Mouse (Mus musculus): ENCODE data around the gene Ankrd39.
"Not testable (repeated sequence)": the region's sequence is repeated elsewhere in the genome, so short reads cannot be mapped to it uniquely, and the experiment has no call there.

Ankrd39 gene

DNA sequence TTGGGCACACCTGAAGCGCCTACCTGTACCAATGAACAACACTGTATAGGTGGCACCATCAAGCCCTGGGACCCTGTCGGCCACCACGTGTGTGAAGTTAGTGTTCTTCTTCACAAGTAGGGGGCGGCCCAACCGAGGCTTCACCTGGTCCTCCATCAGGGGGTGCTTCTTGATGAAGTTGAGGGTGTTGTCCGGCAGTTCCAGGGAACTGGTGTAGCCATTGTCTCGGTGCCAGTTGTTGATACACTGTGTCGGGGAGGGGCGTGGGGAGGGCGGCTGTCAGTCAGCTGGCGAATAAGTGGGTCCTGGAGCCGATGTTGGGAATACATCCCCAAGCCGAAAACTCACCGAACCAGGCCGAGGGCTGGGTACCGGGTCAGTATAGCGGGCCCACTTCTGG lies 4.7 kb upstream of the Ankrd39 start:
- DNase-seq, result no peak

DNA sequence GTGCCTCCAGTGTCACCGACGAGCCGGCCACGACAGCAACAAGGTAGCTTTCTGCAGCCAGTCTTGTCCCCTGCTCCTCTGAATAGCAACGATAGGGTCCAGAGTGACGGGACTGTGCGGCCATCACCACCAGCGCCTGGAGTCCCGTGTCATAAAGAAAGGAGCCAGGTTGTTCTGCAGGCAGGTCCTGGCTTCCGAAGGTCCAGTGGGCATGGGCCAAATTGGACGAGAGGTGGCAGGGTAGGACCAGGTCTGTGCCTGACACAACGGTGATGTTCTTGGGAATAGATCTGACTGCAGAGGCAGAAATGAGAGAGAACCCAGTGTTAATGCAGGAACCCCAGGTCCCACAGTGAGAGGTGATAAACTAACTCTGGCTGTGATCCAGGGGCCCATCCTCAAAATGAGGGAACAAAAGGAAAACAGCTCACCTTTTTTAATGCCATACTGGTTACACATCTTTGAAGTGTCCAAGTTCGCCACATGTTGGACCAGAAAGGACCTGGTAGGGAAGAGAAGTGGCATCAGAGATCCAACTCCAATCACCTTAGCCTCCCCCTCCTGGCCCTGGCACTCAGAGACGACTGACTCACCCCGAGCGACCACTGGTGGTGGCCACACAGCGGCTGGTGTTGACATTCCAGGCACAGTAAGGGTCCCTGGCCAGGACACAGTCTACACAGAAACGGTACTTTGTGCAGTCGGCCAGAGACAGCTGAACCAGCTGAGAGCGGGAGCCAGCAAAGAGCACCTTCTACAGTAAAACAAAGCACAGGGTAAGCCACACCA lies 3.0 kb upstream of the Ankrd39 start:
- DNase-seq, result no peak

DNA sequence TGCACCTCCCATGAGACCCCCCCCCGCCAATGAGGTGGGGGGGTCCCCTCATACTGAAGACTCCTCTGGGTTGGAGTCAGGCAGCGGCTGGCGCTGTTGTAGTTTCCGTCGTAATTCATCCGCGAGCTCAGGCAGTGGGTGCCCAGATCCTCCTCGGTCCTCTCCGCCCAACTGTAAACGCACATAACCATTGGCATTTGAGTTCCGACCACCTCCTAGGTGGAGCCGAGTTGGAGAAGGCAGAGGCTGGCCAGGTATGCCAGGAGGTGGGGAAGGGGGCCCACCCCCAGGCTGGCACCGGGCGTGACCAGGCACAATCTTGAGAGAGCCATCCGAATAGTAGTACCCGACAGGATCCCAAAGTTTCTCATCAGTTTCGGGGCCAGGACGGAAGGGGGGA lies 2.2 kb upstream of the Ankrd39 start:
- no peak for DNase-seq

DNA sequence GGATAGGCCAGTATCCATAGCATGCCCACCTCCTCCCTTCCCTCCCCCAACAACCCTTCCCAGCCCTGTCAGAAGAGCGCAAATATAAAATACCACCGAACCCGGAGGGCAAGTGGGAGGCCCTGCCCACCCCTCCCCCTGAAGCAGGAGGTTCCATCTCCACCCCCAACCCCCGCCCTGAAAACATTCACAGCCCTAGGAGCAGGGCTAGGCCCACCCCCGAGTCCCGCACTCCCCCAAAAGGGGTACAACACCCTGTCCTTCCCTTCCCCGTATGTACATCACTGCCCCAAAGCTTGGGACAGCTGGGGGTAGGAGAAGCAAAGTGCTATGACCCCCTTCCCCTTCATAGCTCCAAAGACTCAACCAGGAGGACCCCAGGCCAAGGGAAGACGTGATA lies 1.5 kb upstream of the Ankrd39 start:
- no peak for DNase-seq

DNA sequence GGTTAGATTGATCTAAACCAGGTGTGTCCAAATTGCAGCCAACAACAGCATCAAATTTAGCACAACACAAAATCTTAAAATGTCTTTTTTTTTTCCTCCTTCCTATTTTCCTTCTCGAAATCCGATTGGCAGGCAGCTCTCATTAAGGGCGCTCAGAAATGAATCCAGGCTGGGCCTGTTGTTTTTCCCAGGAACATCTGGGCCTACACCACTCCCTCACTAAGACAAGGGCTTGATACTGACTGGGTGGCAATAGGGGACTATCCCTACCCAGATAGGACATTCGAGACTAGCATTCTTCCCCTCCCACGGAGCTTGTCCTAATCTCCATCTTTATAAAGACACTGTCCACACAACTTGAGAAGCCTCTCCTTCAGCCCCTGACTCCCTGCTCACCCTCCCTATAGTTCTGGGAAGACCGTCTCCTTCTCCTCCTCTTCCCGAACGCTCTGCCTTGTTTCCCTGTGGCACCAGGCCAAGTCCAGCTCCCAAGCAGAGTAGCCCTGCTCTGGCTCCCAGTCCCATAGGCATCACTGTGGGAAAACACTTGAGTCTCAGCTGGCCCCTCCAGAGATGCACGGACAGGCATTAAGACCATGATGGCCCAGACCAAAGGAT lies 845 bp upstream of the Ankrd39 start:
- no peak for DNase-seq

DNA sequence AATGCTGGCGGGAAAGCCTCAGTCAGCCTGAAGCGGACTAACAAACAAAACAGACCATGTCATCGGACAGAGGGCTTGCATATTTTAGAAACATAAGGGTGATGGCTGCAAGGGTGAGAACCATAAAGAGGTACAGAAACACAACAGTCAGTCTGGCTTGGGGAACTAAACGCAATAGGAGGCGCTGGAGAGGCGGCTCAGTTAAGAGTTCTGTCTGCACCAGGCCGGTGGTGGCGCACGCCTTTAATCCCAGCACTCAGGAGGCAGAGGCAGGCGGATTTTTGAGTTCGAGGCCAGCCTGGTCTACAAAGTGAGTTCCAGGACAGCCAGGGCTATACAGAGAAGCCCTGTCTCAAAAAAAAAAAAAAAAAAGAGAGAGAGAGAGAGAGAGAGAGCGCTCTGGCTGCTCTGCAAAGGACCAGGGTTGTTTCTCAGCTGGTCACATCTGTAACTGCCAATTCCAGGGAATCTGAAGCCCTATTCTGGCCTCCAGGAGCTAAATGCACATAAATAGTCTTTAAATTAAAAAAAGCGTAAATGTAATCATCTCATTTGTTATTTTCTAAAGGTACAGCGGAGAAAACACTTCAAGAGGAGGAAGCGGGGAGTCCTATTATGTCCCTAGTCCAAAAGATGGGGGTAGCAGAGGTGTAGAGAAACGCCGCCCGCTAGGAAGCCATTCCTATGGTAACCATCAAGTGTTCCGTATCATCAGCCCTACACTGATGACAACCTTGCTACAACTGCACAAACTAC lies 1.2 kb downstream of the Ankrd39 start:
- no peak for DNase-seq

DNA sequence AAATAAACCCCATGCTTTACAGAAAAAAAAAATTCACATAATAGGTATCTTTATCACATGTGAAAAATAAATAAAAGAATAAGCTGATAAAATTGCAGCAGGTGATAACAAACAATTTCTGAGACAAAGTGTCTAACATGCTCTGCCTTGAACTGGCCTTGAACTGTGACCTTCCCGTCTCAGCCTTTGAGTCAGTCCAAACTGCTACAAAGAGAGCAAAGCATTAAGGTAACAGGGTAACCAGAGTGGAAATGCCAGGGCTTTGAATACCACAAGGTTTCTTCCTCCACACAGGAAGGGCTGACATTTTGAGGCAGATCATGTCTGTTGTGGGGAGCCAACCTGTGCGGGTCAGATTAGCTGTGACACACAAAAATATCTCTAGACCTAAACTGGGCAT lies 1.9 kb downstream of the Ankrd39 start:
- no peak for DNase-seq

DNA sequence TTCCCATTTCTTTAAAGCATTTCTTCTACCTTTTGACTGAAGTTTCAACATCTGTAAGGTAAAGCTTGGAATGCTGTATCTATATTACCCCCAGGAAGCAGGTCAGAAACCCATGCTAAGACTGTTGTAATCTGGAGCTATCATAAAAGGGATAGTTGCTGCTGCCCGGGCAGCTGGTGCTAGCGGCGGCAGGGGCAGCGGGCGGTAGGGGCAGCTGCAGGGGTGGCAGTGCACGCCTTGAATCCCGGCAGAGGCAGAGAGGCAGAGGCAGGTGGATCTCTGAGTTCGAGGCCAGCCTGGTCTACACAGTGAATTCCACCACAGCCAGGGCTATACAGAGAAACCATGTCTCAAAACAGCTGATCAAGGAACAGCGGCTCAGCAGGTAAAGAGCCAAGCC lies 4.3 kb downstream of the Ankrd39 start:
- no peak for DNase-seq

DNA sequence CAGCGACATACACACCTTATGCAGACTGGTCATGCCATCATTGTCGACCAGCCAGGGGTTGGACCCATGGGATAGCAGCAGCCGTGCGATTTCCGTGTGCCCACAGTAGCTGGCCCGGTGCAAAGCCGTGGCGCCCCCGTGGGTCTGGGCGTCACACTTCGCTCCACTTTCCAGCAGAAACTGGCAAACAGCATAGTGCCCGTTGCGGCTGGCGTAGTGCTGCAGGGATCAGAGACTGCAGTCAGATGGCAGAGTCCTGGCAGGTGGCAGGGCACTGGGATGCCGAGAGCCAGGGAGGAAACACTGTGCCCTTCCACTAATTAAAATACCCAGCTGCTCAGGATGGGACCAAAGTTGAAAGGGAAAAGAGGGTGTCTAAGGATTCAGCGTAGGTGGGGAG lies 5.4 kb downstream of the Ankrd39 start:
- no peak for DNase-seq

DNA sequence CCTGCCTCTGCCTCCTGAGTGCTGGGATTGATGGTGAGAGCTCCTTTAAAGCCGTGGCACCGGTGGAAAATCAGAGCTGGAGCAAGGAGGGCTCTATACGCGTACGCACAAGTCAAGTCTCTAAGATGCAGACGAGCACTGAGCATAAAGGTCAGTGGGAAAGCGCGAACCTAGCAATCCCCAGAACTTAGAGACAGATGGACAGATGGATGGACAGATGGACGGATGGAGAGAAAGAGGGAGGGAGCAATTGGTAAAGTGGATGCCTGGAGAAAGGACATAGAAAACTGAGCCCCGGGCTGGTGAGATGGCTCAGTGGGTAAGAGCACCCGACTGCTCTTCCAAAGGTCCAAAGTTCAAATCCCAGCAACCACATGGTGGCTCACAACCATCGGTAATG lies 6.4 kb downstream of the Ankrd39 start:
- no peak for DNase-seq

DNA sequence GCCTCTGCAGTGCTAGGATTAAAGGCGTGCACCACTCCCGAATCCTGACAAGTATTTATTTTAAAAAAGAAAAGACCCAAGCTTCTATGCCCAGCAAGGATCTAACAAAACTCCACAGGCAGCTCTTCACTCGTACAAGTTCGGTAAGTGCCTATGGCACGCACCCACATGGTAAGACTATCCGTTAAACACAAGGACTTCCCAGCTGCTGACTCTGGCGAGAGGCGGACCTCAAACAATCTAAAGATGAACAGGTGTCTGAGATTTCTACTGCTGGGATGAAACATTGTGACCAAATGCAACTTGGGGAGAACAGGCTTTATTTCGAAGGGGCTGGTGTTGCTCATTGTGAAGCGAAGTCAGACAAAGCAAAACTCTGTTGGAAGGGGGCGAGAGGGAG lies 7.1 kb downstream of the Ankrd39 start:
- no peak for DNase-seq

DNA sequence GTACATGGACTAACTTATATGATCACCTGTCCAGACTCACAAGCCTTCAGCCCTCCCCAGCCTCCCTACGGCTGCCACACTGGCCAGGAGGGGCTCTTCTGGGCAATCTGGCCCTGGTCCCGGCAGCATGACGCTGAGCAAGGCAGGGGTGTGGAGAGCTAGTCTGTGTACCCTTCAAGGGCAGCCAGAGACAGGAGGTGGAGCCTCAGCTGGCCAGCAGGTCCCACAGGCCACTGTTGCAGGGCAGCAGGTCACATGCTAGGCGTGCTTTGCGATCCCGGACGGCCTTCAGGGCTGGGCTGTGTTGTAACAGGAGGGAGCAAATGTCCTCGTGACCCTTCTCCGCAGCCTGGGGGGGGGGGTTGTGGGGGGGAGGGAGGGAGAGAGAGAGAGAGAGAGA lies 8.1 kb downstream of the Ankrd39 start, which contains the start of gene Gm42417:
Gene Gm42417 (minus strand): TSS at position 244 of the 400 bp plus-strand sequence.
- DNase-seq, result peak; percentile 88 to 97

DNA sequence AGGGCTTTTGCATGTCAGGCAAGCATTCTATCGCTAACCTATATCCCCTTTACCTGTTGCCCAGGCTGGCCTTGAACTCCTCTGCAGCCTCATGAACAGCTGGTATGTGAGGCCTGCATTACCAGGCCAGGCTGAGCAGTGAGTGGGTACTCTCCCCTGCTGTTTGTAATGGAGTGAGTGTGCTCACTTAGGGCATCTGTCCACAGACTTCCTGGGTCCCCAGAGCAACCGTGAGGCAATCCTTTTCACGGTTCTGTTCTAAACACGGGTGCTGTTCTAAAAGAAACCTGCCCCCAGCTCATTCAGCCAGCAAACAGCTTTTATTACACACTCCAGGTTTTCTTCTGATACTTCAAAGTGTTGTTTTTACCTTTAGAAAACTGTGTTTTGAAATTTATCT lies 8.5 kb downstream of the Ankrd39 start:
- DNase-seq, result no peak

DNA sequence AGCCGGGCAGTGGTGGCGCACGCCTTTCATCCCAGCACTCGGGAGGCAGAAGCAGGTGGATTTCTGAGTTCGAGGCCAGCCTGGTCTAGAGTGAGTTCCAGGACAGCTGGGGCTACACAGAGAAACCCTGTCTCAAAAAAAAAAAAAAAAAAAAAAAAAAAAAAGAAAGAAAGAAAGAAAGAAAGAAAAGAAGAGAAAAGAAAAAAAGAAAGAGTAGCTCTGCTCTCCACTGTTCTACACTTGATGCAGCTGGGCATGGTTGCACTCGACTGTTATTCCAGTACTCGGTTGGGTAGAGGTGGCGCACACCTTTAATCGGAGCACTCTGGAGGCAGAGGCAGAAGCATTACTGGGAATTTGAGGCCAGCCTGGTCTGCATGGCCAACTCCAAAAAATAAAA lies 10.5 kb downstream of the Ankrd39 start, which contains the start of gene Ankrd23:
Gene Ankrd23 (minus strand): TSS at position 101 of the 400 bp plus-strand sequence.
- not testable (repeated sequence) for DNase-seq

DNA sequence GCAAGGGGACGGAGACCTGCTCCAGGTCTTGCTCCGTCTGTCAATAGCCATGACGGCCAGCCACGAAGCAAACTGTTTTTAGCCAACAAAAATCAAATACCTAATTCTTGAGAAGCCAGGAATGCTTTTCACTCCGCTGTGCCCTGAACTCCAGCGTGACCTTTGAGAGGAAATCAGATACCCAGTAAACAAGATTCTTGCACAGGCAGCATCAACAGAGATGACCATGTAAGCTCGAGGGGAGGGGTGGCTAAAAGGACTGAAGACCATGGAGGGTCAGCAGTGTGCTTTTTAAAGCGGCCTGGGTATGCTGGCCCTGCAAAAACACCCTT lies 10.9 kb downstream of the Ankrd39 start:
- no peak for DNase-seq

DNA sequence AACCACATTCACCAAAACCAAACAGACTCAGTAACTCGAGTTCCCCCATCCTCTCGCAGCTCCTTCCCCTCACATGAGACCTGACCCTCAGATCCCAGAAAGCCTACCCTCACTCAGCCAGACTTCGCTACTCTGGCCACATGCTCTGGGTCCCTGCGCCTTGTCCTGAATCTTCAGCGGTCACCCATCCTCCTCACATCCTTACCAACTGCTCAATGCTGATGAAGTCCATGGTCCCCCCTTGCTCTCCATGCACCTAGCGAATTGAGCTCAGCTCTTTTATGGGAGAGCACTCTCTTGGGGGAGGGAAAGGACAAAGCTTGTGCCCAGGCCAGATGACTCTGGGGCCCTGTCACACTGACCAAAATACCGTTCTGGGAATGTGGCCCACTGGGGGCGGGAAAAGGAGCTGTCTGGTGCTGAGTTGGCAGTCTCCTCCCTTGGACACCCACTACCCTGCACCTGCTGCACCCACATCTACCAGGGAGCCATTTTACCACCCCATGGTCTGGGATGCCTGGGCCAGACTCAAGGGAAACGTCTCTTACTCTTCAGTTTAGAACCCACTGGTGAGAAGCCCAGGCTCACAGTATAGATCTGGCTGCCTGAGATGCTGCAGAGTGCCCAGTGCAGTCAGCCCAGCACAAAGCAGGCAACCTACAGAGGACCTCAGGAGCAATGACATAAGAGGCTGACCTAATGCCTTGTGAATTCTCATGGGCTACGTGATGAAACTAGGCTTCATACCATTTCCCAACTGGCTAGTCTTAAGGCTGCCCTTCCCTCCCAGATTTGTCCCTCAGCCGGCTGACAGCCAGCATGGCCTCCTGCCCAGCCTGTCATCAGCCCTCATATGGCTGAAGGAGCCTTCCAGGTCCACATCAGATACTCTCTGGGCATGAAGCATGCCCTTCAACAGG lies 11.5 kb downstream of the Ankrd39 start:
- no peak for DNase-seq

DNA sequence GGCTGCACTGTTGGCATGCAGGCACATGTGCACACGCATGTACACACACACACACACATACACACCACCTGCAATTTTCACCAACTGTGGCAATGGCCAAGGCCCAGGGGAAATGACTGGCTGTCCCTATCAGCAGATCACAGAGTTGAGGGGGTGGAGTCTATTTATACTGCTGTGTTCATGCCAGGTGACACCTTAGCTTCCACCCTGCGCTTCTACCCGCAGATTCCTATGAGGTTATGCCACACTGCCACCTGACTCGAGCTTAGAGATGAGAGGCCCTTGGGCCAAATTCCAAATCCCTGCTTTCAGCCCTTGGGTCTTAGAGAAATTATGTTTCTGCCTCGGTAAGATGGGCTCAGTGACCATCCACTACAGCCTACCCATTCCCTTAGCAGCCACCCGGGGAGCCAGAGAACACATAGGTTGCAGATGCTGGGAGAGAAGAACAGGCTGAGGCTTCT lies 12.6 kb downstream of the Ankrd39 start:
- no peak for DNase-seq

DNA sequence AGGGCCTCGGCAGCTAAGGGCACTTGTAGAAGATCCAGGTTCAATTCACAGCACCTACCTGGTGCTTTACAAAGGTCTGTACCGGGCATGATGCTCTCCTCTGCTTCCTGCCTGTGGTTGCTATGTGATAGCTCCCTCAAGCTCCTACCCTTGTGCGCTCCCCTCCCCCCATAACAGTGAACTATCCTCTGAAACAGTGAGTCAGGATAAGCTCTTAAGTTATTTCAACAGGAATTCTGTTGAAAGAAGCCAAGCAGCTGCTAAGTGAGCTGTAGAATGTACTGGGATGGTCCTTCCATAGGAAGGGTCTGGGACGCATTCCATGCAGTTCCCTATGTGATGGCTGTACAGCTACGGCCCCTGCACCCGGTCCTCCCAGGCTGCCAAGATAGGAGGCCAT lies 13.7 kb downstream of the Ankrd39 start:
- no peak for DNase-seq

DNA sequence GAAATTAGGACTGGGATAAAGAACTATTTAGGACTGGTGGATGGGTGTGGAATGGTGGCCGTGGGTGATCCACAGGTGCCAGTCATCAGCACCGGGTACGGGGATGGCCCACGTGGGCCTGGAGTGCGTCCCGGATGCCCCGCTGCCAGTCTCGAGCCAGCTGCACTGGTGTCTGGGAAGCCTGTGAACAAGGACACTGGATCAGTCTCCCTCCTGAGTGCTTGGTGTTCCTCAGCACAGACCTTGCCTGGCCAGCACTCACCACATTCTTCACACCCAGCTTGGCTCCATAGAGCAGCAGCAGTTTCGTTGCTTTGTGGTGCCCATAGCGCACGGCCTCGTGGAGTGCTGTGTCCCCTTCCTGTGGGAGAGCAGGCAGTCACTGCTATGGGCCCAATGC lies 15.8 kb downstream of the Ankrd39 start:
- DNase-seq, result no peak

DNA sequence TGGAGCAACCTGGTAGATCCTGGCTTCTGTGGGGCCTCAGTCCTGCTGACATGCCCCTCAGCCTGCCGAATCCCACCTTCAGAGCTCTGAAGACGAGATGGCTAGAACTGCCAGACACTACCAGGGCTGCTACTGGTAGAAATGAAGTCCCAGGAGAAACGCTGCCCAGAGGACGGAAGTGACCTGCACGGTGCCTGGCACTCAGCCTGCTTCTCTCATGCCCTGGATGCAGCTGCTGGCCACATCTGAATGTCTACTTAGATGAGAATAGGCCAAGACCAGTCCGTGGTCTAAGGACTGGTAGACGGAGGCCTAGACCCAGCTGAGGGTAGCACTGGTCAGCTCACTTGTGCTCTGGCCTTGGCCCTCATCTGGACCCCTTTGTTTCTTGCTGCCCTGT lies 16.3 kb downstream of the Ankrd39 start:
- DNase-seq, result no peak

DNA sequence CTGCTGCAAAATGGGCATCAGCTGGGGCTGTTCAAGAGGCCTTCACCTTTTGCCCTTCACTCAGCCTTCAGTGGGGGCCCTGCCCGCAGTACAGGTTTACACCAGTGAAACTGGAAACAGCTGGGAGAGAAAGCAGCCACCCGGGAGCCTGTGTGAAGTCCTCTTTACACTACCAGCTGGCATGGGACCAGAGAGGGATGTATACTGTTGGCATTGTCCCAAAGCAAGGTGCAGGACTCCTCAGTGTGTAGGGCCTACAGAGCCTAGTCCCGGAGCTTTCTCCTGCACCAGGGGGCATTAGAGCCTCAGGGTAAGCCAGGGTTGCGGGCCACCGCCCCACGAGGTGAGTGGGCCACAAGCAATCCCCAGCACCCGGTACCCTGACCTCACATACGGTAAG lies 16.8 kb downstream of the Ankrd39 start:
- no peak for DNase-seq

DNA sequence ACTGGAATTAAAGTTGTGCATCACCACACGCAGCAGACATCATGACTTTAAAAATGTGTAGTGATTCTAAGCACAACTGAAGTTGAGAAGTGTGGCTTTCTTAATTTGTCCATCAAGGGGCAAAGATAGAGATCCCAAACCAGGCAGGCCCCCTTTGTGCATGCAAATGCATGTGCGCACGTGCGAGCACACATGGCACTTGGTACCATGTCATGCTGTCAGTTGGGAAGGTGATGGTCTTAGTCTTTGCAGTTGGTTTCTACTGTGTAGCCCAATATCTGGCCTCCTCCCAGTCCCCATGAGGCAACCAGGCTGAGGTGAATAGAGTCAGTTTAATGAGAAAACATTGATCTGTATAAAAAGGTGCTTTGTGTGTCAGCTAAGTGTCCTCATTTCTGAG lies 17.4 kb downstream of the Ankrd39 start:
- DNase-seq, result no peak

DNA sequence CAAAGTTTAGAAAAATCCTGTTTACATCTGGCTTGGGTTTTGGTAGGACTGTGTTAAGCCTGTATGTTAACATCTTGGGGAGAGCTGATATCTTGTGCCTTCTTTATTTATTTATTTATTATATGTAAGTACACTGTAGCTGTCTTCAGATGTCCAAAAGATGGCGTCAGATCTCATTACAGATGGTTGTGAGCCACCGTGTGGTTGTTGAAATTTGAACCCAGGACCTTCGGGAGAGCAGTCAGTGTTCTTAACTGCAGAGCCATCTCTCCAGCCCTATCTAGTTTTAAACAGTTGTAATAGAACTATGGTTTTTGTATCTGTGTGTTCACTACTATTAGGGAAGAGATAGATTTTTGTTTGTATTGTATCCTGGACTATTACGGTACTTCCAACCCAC lies 18.0 kb downstream of the Ankrd39 start:
- DNase-seq, result no peak

Measured in kidney, adult 8-10 months (tissue).